Mouse (Mus musculus) testis, postnatal 14 days (tissue): ENCODE measurements around the gene Prmt6.

ENCODE experiments used
- DNase-seq: peaks from one replicate; pipeline ENCODE4 v3.0.0; 2021; ENCODE audit warnings: low spot score

The Prmt6 gene

DNA sequence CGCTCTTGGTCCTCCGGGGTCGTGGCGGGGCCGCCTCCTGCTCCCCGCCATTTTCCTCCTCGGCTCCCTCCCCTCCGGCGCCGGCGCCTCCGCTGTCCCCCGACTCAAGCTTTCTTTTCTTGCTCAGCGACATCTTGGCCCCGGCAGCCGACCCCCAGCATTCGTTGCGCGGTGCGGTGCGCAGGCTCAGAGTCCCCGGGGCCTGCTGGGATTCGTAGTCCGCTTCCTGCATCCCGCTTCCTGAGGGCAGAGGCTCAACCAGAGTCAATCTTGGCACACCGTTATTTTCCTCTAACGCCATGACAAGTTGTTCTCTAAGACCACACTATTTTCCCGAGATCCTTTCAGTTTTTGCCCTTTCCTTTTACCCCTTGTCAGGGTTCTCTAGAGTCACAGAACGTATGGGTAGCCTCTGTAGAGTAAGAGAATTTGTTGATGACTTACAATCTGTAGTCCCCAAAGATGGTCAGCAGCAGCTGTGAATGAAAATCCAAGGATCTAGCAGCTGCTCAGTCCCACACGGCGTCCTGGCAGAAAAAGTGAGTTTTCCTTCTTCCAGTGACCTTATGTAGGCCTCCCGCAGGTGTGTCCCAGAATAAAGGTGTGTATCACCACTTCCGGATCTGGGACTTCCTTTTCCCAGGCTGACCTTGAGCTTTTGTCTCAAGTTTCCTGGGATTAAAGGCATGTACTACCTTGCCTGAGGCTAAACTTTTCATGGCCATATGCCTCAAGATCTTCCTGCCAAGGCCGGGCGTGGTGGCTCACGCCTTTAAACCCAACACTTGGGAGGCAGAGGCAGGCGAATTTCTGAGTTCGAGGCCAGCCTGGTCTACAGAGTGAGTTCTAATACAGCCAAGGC is at the start of gene Prmt6:
Gene Prmt6 (minus strand): TSS at position 160 of the 862 bp plus-strand sequence.
- peak; percentile 90 for DNase-seq

DNA sequence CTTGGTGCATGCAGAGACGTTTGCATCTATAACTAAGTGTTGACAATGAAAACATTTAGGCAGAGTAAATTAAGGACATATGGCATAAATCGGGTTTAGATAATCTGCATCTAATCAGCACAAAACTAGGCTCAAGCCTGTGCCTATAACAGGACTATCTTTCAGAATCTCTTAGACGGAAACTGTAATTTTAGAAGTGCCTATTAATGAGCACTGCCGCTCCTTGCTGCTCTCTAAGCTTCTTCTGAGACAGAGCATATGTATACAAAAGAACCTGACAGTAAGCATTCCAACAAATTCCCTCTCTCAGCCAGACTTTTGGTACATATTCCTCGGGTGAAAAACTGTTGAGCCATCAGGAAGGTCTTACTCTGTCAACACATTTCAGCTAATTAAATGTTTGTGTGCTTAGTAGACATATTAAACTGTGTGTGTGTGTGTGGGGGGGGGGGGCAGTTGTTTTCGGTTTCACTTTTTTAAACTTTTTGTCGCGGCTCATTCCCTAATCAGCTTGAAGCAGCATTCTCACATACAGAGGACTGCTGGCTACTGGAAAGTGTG is 39.8 kb upstream of the Prmt6 start:
- no peak for DNase-seq

DNA sequence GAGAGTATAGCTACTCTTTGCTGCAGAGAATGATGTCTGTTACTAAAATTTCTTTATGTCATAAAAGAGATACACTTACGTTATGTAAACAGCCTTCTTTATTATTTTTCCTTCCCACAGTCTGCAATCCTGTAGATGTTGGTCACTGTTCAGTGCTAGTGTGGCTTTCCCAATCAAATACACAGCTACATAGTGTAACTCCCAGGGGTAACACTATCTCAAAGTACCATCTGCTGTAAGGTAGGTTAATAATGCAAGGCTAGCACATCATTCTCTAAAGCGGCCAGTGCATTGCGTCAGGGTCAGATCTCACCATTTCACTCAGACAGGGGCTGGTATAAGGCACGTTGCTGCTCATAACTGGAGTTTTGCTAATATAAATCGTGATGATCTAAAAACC is 31.9 kb upstream of the Prmt6 start:
- no peak for DNase-seq

DNA sequence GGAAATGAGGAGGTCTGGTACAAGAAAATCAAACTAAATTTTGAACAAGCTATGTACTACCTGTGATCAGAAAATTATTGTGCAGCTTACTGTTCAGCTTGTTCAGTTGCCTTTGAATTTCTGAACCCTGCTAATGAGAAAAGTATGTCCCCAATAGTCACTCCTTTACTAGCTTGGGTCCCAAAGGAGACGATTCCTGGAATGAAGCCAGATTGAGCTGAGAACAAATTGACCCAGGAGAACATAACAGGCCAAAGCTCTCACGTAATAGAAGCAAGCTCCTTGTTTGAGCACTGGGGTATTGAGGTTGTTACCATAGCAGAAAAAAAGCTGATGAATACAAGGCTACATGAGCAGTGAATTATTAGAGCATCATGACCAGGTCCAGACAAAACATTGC is 17.0 kb upstream of the Prmt6 start:
- DNase-seq: no peak

DNA sequence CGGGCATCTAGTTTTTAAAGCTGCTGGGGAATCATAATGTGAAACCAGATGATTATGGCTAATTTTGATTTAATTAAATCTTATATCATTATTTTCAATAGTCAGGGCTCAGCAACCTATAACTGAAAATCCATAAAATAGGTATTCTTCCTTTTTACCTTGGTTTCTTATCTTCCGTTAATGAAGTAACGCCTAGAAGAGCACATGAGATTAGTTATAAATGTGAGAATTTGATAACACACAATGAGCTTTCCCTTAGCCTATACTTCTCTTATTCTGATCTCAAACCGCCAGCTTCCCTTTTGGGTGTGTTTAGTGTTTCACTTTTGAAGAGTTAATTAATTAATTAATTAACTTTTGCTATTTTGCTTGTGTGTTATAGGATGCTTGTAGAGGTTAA is 2.3 kb upstream of the Prmt6 start:
- no peak for DNase-seq

DNA sequence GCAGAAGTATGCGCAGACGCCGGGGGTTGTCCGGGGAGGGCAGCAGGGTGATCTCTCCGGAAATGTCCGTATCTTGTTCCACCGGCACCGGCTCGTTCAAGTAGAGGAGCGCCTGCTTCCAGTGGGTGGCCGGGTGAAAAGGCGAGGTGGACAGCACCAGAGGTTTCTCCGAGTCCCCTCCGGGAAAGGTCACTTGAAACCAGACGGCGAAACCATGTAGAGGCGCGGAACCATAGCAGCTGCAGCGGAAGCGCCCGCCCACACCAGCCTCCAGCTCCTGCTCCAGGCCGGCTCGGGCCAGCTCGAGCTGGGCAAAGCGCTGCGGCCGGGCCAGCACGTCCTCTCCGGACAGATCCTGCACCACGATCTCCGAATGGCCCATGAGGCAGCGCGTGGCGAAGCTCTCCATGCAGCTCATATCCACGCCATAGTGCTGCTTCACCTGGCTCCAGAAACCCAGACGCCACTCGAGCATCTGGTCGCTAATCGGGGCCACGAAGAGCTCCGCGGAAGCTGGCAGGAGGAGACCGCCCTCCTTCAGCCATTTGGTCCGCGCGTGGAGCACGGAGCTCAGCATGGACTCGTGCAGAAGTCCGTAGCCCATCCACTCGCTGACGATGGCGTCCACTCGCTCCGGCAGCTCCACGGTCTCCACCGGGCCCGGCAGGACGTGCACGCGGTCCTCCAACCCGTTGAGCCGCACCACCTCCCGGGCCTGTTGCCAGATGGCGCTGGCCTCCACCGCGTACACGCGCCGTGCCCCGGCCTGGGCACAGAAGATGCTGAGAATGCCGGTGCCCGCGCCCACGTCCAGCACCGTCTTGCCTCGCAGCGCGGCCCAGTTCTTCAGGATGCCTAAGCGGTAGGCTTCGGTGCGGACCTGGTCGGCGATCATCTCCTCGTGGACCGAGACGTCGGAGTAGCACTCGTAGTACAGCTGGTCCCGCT is 633 bp downstream of the Prmt6 start:
- DNase-seq: peak; percentile 75

DNA sequence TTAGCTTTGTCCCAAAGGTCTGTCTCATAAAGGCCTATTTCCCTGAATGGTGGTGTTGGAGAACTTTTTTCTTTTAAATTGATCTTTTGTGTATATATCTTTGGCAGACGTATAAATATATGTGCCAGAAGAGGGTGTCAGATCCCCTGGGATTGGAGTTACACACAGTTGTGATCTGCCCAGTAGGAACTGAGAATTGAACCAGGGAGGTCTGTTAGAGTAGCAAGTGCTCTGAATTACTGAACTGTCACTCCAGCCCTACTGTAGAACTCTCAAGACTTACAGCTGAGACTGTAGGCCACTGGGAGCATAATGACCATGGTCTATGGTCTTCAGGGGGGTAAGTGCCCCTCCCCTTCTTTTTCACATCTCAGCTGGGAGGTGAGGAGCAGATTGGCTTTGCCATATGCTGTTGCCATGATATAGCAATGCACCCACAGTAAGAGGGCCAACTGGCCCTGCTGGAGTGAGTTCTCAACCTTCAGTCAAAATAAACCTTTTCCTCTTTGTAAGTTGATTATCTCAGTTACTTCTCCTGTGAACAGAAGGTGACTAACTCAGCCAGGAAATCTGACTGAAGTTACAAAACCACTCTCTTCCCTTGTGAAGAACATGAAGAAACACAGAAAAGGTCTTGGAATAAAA is 13.9 kb downstream of the Prmt6 start:
- DNase-seq: no peak
